Mouse (Mus musculus) intestine, embryonic 16.5 days (tissue): ENCODE results near the gene Acad9. TPM values are rescaled to one million over a fixed set of nuclear protein-coding genes. Genes with fewer than 3 reads are reported as not detected.

Experiments
- ATAC-seq: fragments of 200-750 bp; cut with Nextera tagmentation; 2 replicates; pipeline ENCODE4 v1.8.0; 2017; ENCODE audit warnings: moderate TSS enrichment, moderate library complexity
- H3K27ac ChIP-seq: fragments of 300-500 bp; sonication (generic); 2 replicates; pipeline ENCODE4 v1.5.1; 2014; ENCODE audit warnings: mild to moderate bottlenecking, low read length
- H3K27me3 ChIP-seq: fragments of 300-500 bp; sonication (generic); replicated peaks from 2 replicates; pipeline ENCODE4 v1.6.1; 2014; ENCODE audit warnings: low read length, control low read depth, mixed read lengths; ENCODE audit not compliant: control insufficient read depth, insufficient read depth
- H3K36me3 ChIP-seq: fragments of 300-500 bp; sonication (generic); 2 replicates; pipeline ENCODE4 v1.6.1; 2014; ENCODE audit warnings: low read length, control low read depth; ENCODE audit not compliant: control insufficient read depth, insufficient read depth
- H3K4me1 ChIP-seq: fragments of 300-500 bp; sonication (generic); 2 replicates; pipeline ENCODE4 v1.6.1; 2014; ENCODE audit warnings: low read length, control low read depth, mixed read lengths; ENCODE audit not compliant: control insufficient read depth, insufficient read depth
- H3K4me2 ChIP-seq: fragments of 300-500 bp; sonication (generic); 2 replicates; pipeline ENCODE4 v1.6.1; 2014; ENCODE audit warnings: low read depth, low read length, control low read depth
- H3K4me3 ChIP-seq: fragments of 300-500 bp; sonication (generic); 2 replicates; pipeline ENCODE4 v1.5.1; 2014; ENCODE audit warnings: mild to moderate bottlenecking, low read length
- H3K9ac ChIP-seq: fragments of 300-500 bp; sonication (generic); 2 replicates; pipeline ENCODE4 v1.6.1; 2014; ENCODE audit warnings: low read depth, low read length
- H3K9me3 ChIP-seq: fragments of 300-500 bp; sonication (generic); 2 replicates; pipeline ENCODE4 v1.6.1; 2016; ENCODE audit warnings: low read length, control low read depth; ENCODE audit not compliant: control insufficient read depth
- WGBS: fragments of 180-500 bp; shearing (Covaris S2); extraction: QIAGEN DNeasy Blood & Tissue Kit; methylation state at CpG from one replicate; pipeline ENCODE4 v1.1.7; 2014; 5-methylcytosine and 5-hydroxymethylcytosine counted together
- polyA plus RNA-seq: library from polyadenylated mRNA; unstranded; fragments of >200 nt; fragmentation: Nextera tagmentation; extraction: Ambion mirVana; gene quantifications from 2 replicates; pipeline ENCODE4 v1.2.1, GENCODE M21; 2015

Gene Acad9
- polyA plus RNA-seq, 1 experiment from 2014 or later, result 80.3 TPM

DNA sequence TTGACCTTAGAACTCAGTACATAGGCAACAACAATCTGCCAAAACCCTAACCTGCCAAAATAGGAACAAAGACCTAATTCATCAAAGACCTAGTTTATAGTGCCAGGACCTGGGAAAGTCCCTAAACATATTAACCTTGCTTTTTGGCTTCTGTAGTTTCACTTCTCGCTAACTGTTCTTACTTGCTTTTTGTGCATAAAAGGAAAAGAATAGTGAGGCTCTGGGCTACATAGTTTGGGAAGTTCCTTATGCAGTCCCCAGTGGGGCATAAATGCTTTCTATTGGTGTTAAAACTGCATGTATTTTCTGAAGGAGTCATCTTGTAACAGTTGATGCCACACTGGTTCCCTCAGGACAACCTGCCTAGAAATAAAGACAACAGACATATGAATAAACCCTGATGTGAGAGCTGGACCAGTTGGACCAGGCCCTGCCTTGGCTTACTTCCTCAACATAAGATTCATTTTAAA lies 1.2 kb upstream of the Acad9 start:
- Histone ChIP-seq H3K4me2 (no peak overlapping the region), H3K9ac (no peak overlapping the region), H3K36me3 (no peaks in the 10 kb centered on the region), H3K4me1 (peaks cover 13% of the 10 kb centered on the region), H3K4me3 (no peak overlapping the region), H3K27me3 (no peaks in the 10 kb centered on the region), H3K9me3 (no peaks in the 10 kb centered on the region), H3K27ac (no peak overlapping the region)
- 91% methylated on average over 1 of the region's 1 CpGs for WGBS
- no peak for ATAC-seq

DNA sequence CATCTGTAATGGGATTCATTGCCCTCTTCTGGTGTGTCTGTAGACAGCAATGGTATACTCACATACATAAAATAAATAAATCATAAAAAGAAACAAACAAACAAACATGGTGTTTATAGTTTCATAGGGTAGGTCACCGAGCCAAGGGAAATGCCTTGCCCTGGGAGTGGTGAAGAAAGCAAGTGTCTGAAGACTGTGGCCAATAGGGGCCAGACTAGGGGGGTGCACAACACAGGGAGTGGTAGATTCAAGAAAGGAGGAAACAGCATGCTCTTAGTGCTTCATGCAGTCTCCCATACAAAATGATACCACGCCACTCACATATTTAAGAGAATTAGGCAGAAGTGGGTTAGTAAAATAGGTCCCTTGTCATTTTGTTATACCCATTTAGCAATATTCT lies 613 bp upstream of the Acad9 start:
- no peaks in the 10 kb centered on the region for H3K27me3 ChIP-seq
- no peak overlapping the region for H3K27ac ChIP-seq
- H3K9me3 ChIP-seq, result no peaks in the 10 kb centered on the region
- ATAC-seq, result no peak
- peak overlapping the region; percentile 70 for H3K4me2 ChIP-seq
- WGBS, result 95% methylated on average over 2 of the region's 2 CpGs
- peak overlapping the region; percentile 71 for H3K4me3 ChIP-seq
- no peaks in the 10 kb centered on the region for H3K36me3 ChIP-seq
- H3K9ac ChIP-seq, result no peak overlapping the region
- peaks cover 13% of the 10 kb centered on the region for H3K4me1 ChIP-seq

GRCm38 (mm10) chr3:36067731-36068130 lies 2.0 kb downstream of the Acad9 start:
- H3K4me2 ChIP-seq, result no peak overlapping the region
- H3K27ac ChIP-seq, result no peak overlapping the region
- H3K9ac ChIP-seq, result no peak overlapping the region
- H3K4me1 ChIP-seq, result peaks cover 13% of the 10 kb centered on the region
- no peaks in the 10 kb centered on the region for H3K9me3 ChIP-seq
- WGBS, result 84% methylated on average over 6 of the region's 6 CpGs
- H3K36me3 ChIP-seq, result no peaks in the 10 kb centered on the region
- no peak for ATAC-seq
- H3K4me3 ChIP-seq, result no peak overlapping the region
- H3K27me3 ChIP-seq, result no peaks in the 10 kb centered on the region

DNA sequence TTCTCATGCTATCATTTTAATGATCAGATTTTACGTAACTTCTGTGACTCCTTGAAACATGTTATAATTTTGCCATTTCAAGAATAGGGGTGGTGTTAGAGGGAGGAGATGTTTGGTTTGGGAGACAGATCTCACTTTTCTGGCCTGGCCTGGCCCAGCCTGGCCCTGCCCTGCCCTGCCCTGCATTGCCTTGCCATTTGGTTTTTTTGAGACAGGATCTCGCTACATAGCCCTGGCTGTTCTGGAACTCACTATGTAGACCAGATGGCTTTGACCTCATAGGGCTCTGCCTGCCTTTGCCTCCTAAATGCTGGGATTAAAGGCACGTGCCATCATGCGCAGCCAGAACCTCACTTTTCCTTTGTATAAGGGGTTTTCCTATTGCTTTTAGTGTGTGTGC lies 4.7 kb downstream of the Acad9 start:
- H3K9me3 ChIP-seq, result no peaks in the 10 kb centered on the region
- H3K9ac ChIP-seq, result no peak overlapping the region
- no peak overlapping the region for H3K4me3 ChIP-seq
- H3K4me1 ChIP-seq, result peaks cover 13% of the 10 kb centered on the region
- H3K4me2 ChIP-seq, result no peak overlapping the region
- H3K27ac ChIP-seq, result no peak overlapping the region
- H3K36me3 ChIP-seq, result peaks cover 8% of the 10 kb centered on the region
- ATAC-seq, result no peak
- no peaks in the 10 kb centered on the region for H3K27me3 ChIP-seq
- WGBS, result 93% methylated on average over 4 of the region's 4 CpGs

DNA sequence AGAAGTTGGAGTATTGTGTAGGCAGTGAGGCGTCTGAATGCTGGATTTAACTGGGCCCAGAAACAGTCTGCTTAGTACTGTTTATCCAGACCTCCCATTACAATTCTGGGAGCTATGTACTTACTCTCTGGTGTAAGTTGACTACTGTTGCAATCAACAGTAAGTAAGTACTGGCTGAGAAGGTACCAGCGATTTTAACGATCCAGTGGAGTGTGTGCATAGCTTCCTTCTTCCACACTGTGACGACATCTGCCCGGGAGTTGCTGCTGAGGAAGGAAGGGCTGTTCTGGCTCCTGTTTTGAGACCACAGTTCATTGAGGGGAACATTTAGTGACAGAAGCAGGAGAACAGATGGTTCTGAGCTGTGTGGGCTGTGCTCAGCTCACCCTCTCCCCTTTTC lies 5.3 kb downstream of the Acad9 start:
- H3K9me3 ChIP-seq, result no peaks in the 10 kb centered on the region
- WGBS, result 92% methylated on average over 5 of the region's 5 CpGs
- no peak overlapping the region for H3K9ac ChIP-seq
- no peaks in the 10 kb centered on the region for H3K27me3 ChIP-seq
- ATAC-seq, result no peak
- no peak overlapping the region for H3K4me3 ChIP-seq
- peaks cover 13% of the 10 kb centered on the region for H3K4me1 ChIP-seq
- no peak overlapping the region for H3K4me2 ChIP-seq
- H3K36me3 ChIP-seq, result peaks cover 8% of the 10 kb centered on the region
- H3K27ac ChIP-seq, result no peak overlapping the region

DNA sequence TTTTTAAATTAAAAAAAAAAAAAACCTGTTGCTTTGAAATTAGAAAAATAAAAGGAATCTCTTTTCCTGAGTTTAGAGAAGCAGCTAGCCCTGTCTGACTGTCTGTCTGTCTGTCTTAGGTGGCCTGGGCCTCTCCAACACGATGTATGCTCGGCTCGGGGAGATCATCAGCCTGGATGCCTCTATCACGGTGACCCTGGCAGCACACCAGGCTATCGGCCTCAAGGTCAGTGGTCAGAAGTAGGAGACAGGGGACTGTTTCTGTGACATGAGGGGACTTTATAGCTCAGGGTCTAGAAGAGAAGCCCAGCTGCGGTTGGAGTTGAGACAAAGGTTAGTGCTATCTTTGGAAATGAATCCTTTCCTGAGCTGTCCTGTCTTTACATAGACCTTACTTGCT lies 8.5 kb downstream of the Acad9 start:
- Histone ChIP-seq H3K9me3 (no peaks in the 10 kb centered on the region), H3K9ac (no peak overlapping the region), H3K4me1 (no peaks in the 10 kb centered on the region), H3K36me3 (peaks cover 23% of the 10 kb centered on the region), H3K27ac (no peak overlapping the region), H3K4me2 (no peak overlapping the region), H3K4me3 (no peak overlapping the region), H3K27me3 (no peaks in the 10 kb centered on the region)
- WGBS, result 96% methylated on average over 6 of the region's 6 CpGs
- no peak for ATAC-seq

DNA sequence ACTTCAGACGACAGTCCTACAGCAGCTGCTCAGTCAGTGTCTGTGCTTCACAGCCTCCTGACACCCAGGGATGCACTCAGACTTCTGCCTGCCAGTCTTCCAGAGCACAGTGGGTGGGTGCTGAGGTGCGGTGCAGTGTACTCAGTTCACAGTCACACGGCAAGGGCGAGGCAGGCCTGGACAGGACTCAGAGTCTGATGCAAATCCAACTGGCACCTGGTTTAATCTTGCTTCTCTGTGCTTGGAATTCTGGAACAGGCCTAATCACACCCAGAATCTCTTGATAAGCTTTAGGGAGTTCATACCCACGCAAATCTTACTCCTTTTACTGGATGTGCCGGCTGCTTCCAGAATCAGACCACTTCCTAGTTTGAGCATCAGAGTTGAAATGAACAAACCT lies 9.7 kb downstream of the Acad9 start:
- Histone ChIP-seq H3K36me3 (peaks cover 23% of the 10 kb centered on the region), H3K27me3 (no peaks in the 10 kb centered on the region)
- 89% methylated on average over 6 of the region's 6 CpGs for WGBS

GRCm38 (mm10) chr3:36077386-36077785 lies 11.6 kb downstream of the Acad9 start:
- ATAC-seq, result no peak
- peaks cover 26% of the 10 kb centered on the region for H3K36me3 ChIP-seq
- no peak overlapping the region for H3K4me3 ChIP-seq
- no peak overlapping the region for H3K9ac ChIP-seq
- no peaks in the 10 kb centered on the region for H3K27me3 ChIP-seq
- WGBS, result 97% methylated on average over 3 of the region's 3 CpGs
- H3K9me3 ChIP-seq, result no peaks in the 10 kb centered on the region
- H3K4me2 ChIP-seq, result no peak overlapping the region
- H3K4me1 ChIP-seq, result no peaks in the 10 kb centered on the region
- H3K27ac ChIP-seq, result no peak overlapping the region

More for the DNA sequence above, 9.7 kb downstream of the Acad9 start:
- Histone ChIP-seq H3K9ac (no peak overlapping the region), H3K9me3 (no peaks in the 10 kb centered on the region), H3K27ac (no peak overlapping the region), H3K4me2 (no peak overlapping the region), H3K4me3 (no peak overlapping the region), H3K4me1 (no peaks in the 10 kb centered on the region)
- no peak for ATAC-seq

- ATAC-seq, result no peak
- H3K27ac ChIP-seq, result no peak overlapping the region
- no peaks in the 10 kb centered on the region for H3K4me1 ChIP-seq
- no peaks in the 10 kb centered on the region for H3K27me3 ChIP-seq
- no peak overlapping the region for H3K4me3 ChIP-seq
- H3K4me2 ChIP-seq, result no peak overlapping the region
- no peaks in the 10 kb centered on the region for H3K9me3 ChIP-seq
- peaks cover 21% of the 10 kb centered on the region for H3K36me3 ChIP-seq
- H3K9ac ChIP-seq, result no peak overlapping the region
- 92% methylated on average over 5 of the region's 5 CpGs for WGBS
Observed at GRCm38 (mm10) chr3:36079886-36080285, 14.1 kb downstream of the Acad9 start.

- Histone ChIP-seq H3K9ac (no peak overlapping the region), H3K36me3 (peaks cover 29% of the 10 kb centered on the region), H3K9me3 (no peaks in the 10 kb centered on the region), H3K27ac (no peak overlapping the region), H3K4me2 (no peak overlapping the region), H3K27me3 (no peaks in the 10 kb centered on the region), H3K4me3 (no peak overlapping the region), H3K4me1 (no peaks in the 10 kb centered on the region)
- WGBS, result 95% methylated on average over 5 of the region's 5 CpGs
- ATAC-seq, result no peak
Observed at GRCm38 (mm10) chr3:36080741-36081140, 15.0 kb downstream of the Acad9 start.
